Mouse (Mus musculus): Measurements from ENCODE around the gene Slc8a2.

DNA sequence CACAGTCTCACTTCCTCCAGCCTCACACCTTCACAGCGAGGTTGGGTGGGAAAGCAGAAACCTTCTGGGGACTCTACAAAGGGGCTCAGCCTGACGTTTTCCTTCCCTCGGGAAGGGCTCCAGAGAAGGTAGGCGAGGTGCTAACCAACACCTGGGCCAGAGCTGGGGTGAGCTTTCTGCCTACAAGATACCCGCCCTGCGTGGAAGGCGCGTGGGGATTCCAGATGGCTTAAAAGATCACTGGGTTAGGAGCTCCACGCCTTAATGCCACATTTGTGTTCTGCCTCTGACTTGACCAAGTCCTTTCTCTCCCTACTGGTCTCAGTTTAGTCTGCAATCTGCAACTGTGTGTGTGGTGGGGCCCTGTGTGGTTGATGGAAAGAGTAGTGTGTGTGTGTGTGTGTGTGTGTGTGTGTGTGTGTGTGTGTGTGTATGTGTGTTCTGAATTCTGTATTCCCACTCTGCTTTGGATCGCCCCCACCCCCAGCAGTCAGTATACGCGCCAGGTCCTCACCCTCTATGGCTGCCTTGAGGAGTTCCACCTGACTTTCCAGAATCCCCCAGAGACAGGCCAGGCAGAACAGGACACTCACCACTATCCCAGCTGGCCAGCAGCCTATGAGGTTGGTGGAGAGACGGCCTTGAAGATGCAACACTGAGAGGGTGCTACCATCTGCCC, 1.5 kb downstream of the Slc8a2 start:
- TF ChIP-seq POLR2A (IDR thresholded peaks at IDR 0.05; ENCODE audit: borderline replicate concordance, extremely low read depth, insufficient read depth, insufficient read length, poor library complexity, severe bottlenecking) (no peak), CTCF (IDR thresholded peaks at IDR 0.05; ENCODE audit: borderline replicate concordance, extremely low read depth, insufficient read depth, insufficient read length) (no peak)

All from brain, embryonic 14.5 days (tissue).